Mouse (Mus musculus) embryonic facial prominence, embryonic 11.5 days (tissue): Measurements from ENCODE around the gene Appbp2. TPM values are rescaled to one million over a fixed set of nuclear protein-coding genes. Genes with fewer than 3 reads are reported as not detected.

Source experiments
- ATAC-seq: fragments of 200-750 bp; cut with Nextera tagmentation; replicated peaks from 2 replicates; pipeline ENCODE4 v1.8.0; 2017; ENCODE audit warnings: low read depth; ENCODE audit not compliant: insufficient number of reproducible peaks, low FRiP score, low TSS enrichment
- DNase-seq: peaks from one replicate; pipeline ENCODE4 v3.0.0-alpha.2; 2015; ENCODE audit warnings: low spot score
- H3K27ac ChIP-seq: fragments of 300-500 bp; sonication (generic); replicated peaks from 2 replicates; pipeline ENCODE4 v1.5.1; 2014; ENCODE audit warnings: mild to moderate bottlenecking, low read depth, low read length, control low read depth
- H3K27me3 ChIP-seq: fragments of 300-500 bp; sonication (generic); 2 replicates; pipeline ENCODE4 v1.6.1; 2014; ENCODE audit warnings: mild to moderate bottlenecking, low read length, moderate library complexity, mixed read lengths; ENCODE audit not compliant: control insufficient read depth, insufficient read depth
- H3K36me3 ChIP-seq: fragments of 300-500 bp; sonication (generic); replicated peaks from 2 replicates; pipeline ENCODE4 v1.6.1; 2014; ENCODE audit warnings: low read depth, mild to moderate bottlenecking, low read length, moderate library complexity, mixed read lengths; ENCODE audit not compliant: control insufficient read depth, insufficient read depth
- H3K4me1 ChIP-seq: fragments of 300-500 bp; sonication (generic); 2 replicates; pipeline ENCODE4 v1.6.1; 2014; ENCODE audit warnings: low read length, mixed read lengths; ENCODE audit not compliant: control insufficient read depth, insufficient read depth
- H3K4me2 ChIP-seq: fragments of 300-500 bp; sonication (generic); 2 replicates; pipeline ENCODE4 v1.6.1; 2014; ENCODE audit warnings: low read depth, mild to moderate bottlenecking, control low read depth, low read length, moderate library complexity
- H3K4me3 ChIP-seq: fragments of 300-500 bp; sonication (generic); 2 replicates; pipeline ENCODE4 v1.5.1; 2014; ENCODE audit warnings: low read depth, low read length, control low read depth
- H3K9ac ChIP-seq: fragments of 300-500 bp; sonication (generic); replicated peaks from 2 replicates; pipeline ENCODE4 v1.6.1; 2014; ENCODE audit warnings: mild to moderate bottlenecking, control low read depth, low read length
- H3K9me3 ChIP-seq: fragments of 300-500 bp; sonication (generic); replicated peaks from 2 replicates; pipeline ENCODE4 v1.6.1; 2016; ENCODE audit warnings: mild to moderate bottlenecking, low read length, inconsistent platforms, mixed read lengths; ENCODE audit not compliant: control insufficient read depth
- WGBS: fragments of 180-500 bp; shearing (Covaris S2); extraction: QIAGEN DNeasy Blood & Tissue Kit; methylation state at CpG from one replicate; pipeline ENCODE4 v1.1.7; 2014; 5-methylcytosine and 5-hydroxymethylcytosine counted together
- polyA plus RNA-seq: library from polyadenylated mRNA; unstranded; fragments of >200 nt; fragmentation: Nextera tagmentation; extraction: Ambion mirVana; gene quantifications from 2 replicates; pipeline ENCODE4 v1.2.1, GENCODE M21; 2014

Gene Appbp2
- polyA plus RNA-seq, 1 experiment from 2014 or later = 58.8 TPM

- no peak overlapping the region for H3K27ac ChIP-seq
- ATAC-seq = no peak
- no peak for DNase-seq
- WGBS = 76% methylated on average over 3 of the region's 3 CpGs
- H3K9ac ChIP-seq = no peak overlapping the region
- H3K36me3 ChIP-seq = no peaks in the 10 kb centered on the region
- no peaks in the 10 kb centered on the region for H3K9me3 ChIP-seq
- no peak overlapping the region for H3K4me2 ChIP-seq
- H3K27me3 ChIP-seq = no peaks in the 10 kb centered on the region
- H3K4me1 ChIP-seq = no peaks in the 10 kb centered on the region; the same call in 1 of the 2 replicates
- no peak overlapping the region for H3K4me3 ChIP-seq
Observed at GRCm38 (mm10) chr11:85249338-85249737, 14.4 kb upstream of the Appbp2 start.

DNA sequence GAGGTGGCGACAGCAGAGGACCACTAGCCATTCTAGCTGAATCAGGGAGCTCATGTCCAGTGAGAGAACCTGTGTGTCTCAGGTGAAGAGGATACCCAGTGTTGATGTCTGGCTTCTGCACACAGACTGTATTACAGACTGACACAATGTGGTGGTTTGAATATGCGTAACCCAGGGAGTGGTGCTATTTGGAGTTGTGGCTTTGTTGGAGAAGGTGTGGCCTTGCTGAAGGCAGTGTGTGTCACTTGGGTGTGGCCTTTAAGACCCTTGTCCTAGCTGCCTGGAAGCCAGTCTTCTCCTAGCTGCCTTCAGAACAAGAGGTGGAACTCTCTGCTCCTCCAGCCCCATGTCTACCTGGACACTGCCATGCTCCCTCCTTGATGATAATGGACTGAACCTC is 13.2 kb upstream of the Appbp2 start:
- WGBS = 84% methylated on average over 2 of the region's 2 CpGs
- no peak overlapping the region for H3K9ac ChIP-seq

GRCm38 (mm10) chr11:85241226-85241625 is 6.3 kb upstream of the Appbp2 start:
- 88% methylated on average over 8 of the region's 8 CpGs for WGBS
- ATAC-seq = no peak
- no peak overlapping the region for H3K27ac ChIP-seq

More for the DNA sequence above, 13.2 kb upstream of the Appbp2 start:
- Histone ChIP-seq H3K9me3 (no peaks in the 10 kb centered on the region), H3K4me3 (no peak overlapping the region), H3K27me3 (no peaks in the 10 kb centered on the region), H3K27ac (no peak overlapping the region), H3K4me2 (no peak overlapping the region), H3K4me1 (no peaks in the 10 kb centered on the region; the same call in 1 of the 2 replicates), H3K36me3 (no peaks in the 10 kb centered on the region)
- DNase-seq (no peak), ATAC-seq (no peak)

DNA sequence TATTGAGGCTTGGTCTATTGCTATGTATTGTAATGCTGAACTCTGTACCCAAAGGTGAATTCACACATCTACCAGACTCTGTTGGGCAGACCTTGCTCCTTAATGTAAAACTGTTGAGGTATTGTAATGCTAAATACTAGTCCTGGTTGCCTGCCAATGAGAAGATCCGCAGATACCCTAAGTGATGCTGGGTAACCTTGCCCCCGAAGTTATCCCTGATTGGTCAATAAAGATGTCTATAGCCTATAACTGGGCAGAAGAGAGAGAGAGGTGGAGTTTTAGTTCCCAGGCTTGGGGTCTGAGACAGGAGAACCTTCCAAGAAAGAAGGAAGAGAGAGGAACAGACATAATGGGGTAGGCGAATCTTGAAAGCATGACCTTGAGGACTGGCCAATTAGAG is 5.3 kb upstream of the Appbp2 start:
- H3K9ac ChIP-seq = no peak overlapping the region
- no peak for ATAC-seq
- H3K4me1 ChIP-seq = no peaks in the 10 kb centered on the region; the same call in 1 of the 2 replicates
- no peak for DNase-seq
- H3K27ac ChIP-seq = no peak overlapping the region
- H3K36me3 ChIP-seq = no peaks in the 10 kb centered on the region
- no peak overlapping the region for H3K4me3 ChIP-seq
- no peaks in the 10 kb centered on the region for H3K9me3 ChIP-seq
- H3K27me3 ChIP-seq = no peaks in the 10 kb centered on the region
- WGBS = 93% methylated on average over 3 of the region's 3 CpGs
- H3K4me2 ChIP-seq = no peak overlapping the region

More at GRCm38 (mm10) chr11:85241226-85241625, 6.3 kb upstream of the Appbp2 start:
- Histone ChIP-seq H3K9ac (no peak overlapping the region), H3K4me2 (no peak overlapping the region), H3K27me3 (no peaks in the 10 kb centered on the region), H3K36me3 (no peaks in the 10 kb centered on the region), H3K9me3 (no peaks in the 10 kb centered on the region), H3K4me1 (no peaks in the 10 kb centered on the region; the same call in 1 of the 2 replicates), H3K4me3 (no peak overlapping the region)
- no peak for DNase-seq

DNA sequence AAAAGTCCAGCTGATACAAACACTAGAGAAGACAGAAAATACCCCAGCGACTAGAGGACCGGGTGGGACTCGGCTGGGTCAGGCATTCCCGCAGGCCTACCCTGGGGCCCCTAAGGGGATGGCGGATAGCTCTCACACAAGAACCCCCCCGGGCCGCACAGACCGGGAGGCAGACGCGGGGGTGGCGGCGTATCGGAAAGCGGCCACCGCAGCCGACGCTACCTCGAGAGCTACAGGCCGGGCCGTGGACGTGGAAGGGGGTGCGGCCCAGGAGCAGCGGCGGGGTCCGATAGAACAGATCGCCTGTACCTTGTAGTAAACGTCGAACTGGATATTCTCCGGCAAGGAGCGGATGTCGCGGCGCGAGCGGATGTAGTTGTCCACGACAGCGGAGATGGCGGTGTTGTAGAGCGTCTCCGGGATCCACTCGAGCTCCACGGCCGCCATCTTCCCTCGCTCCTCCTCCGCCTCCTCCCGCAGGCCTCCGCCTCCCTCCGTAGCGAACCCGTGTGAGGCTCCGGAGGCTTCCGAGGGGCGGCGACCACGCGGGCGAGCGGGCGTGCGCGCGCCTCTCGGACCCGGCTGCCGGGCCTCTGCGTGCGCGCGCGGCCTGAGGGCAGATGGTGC is 454 bp downstream of the Appbp2 start:
- Histone ChIP-seq H3K36me3 (no peaks in the 10 kb centered on the region), H3K4me2 (peak overlapping the region; percentile 76), H3K27ac (peak overlapping the region; percentile 99), H3K4me1 (no peaks in the 10 kb centered on the region), H3K4me3 (peak overlapping the region; percentile 95), H3K9me3 (no peaks in the 10 kb centered on the region), H3K27me3 (no peaks in the 10 kb centered on the region), H3K9ac (peak overlapping the region; percentile 96)
- ATAC-seq (peak; percentile 91), DNase-seq (peak; percentile 84)
- WGBS = under 1% methylated on average over 60 of the region's 70 CpGs

DNA sequence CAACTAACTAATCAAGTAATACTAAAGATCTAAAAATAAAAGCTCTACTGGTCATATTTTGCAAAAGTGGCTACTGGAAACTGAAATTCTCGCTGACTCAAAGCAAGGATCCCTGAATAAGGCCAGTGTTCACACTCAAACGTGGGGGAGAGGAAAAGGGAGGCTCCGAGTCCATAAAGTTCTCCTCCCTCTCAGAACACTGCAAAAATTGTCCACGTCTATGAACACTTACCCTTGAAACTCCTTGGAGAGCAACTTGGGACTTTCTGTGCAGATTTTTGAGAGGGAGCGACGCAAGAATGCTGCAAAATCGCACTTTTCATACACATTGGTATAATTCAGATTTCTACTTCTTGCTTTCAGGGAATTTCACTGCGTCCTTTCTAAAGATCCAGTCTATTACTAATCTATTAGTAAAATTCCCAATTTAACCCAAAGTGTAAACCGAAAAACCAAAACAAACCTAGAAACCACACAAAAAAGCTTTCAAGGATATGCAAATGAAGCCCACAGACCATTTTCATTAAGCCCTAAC is 1.2 kb downstream of the Appbp2 start:
- 15% methylated on average over 9 of the region's 9 CpGs for WGBS
- DNase-seq = peak; percentile 9
- no peak for ATAC-seq
- H3K36me3 ChIP-seq = no peaks in the 10 kb centered on the region
- H3K9me3 ChIP-seq = no peaks in the 10 kb centered on the region
- peak overlapping the region; percentile 95 for H3K4me3 ChIP-seq
- no peaks in the 10 kb centered on the region for H3K4me1 ChIP-seq
- H3K27ac ChIP-seq = no peak overlapping the region
- peak overlapping the region; percentile 76 for H3K4me2 ChIP-seq
- peak overlapping the region; percentile 96 for H3K9ac ChIP-seq
- no peaks in the 10 kb centered on the region for H3K27me3 ChIP-seq

GRCm38 (mm10) chr11:85223248-85223647 is 11.7 kb downstream of the Appbp2 start:
- Histone ChIP-seq H3K4me1 (no peaks in the 10 kb centered on the region), H3K27me3 (no peaks in the 10 kb centered on the region), H3K4me2 (no peak overlapping the region), H3K36me3 (no peaks in the 10 kb centered on the region; the same call in 1 of the 2 replicates), H3K9ac (no peak overlapping the region), H3K4me3 (no peak overlapping the region), H3K27ac (no peak overlapping the region), H3K9me3 (no peaks in the 10 kb centered on the region)
- no peak for ATAC-seq
- DNase-seq = no peak
- WGBS = 94% methylated on average over 3 of the region's 3 CpGs

DNA sequence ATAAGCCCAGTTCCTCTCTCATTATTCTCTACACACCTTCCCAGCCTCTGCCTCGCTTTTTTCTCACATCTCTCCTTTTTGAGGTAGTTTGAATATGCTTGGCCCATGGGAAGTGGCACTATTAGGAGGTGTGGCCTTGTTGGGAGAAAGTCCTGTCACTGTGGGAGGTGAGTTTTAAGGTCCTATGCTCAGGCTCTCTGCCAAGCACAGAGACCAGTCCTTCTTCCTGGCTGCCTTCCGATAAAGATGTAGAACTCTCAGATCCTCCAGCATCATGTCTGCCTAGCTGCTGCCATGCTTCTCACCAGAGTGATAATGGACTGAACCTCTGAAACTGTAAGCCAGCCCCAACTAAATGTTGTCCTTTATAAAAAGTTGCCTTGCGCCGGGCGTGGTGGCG is 12.4 kb downstream of the Appbp2 start:
- Histone ChIP-seq H3K4me1 (no peaks in the 10 kb centered on the region), H3K9me3 (no peaks in the 10 kb centered on the region), H3K4me3 (no peak overlapping the region), H3K27me3 (no peaks in the 10 kb centered on the region), H3K36me3 (no peaks in the 10 kb centered on the region; the same call in 1 of the 2 replicates), H3K4me2 (no peak overlapping the region), H3K9ac (no peak overlapping the region), H3K27ac (no peak overlapping the region)
- ATAC-seq = no peak
- DNase-seq = no peak
- 97% methylated on average over 6 of the region's 6 CpGs for WGBS
